14 mouse cellular contexts compared by ENCODE assay signal in the genomic region with DNA sequence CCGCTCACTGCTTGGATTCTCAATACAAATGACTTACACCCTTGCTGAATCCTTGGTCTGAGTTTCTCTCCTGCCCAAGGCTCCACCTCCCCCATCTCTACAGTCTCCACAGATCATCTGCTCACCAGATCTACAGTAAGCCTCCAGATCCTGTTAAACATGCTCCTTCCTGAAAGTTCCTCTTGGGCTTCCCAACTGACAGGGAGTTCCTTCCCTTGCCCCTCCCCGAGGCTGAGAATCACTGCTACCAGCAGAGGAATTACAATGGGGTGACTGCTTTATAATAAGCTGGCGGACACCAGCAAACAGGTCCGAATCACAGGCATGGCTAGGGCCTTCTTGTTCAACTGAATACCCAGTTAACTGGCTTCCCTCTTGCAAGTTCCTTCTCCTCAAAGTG. TPM values are rescaled to one million over a fixed set of nuclear protein-coding genes. Genes with fewer than 3 reads are reported as not detected.
DNase-seq lines count a peak whose midpoint lies in the region; ATAC-seq and TF ChIP-seq lines count a peak whose summit lies in the region.
"Had no signal": no experiment of that assay in that cellular context is flagged by ENCODE, and none has a peak within 500 bp of the region (broad histone marks: within the 10 kb centered on the region; RNA-seq: fewer than 3 reads in every experiment).

No protein-coding gene starts in this region.

- no peak overlapping the region for H3K9ac ChIP-seq in embryonic facial prominence, embryonic 15.5 days
- H3K9ac ChIP-seq in lung, embryonic 16.5 days (ENCODE audit: low read length): no peak overlapping the region
- no peak overlapping the region for H3K9ac ChIP-seq in liver, embryonic 11.5 days (ENCODE audit: low read depth, low read length)
- no peak overlapping the region for H3K9ac ChIP-seq in forebrain, embryonic 11.5 days (ENCODE audit: low read length)
- H3K9ac ChIP-seq: embryonic facial prominence, embryonic 12.5 days; limb, embryonic 12.5 days; midbrain, embryonic 15.5 days had no signal

- TF ChIP-seq CTCF in lung, adult 2 months (IDR thresholded peaks at IDR 0.05; ENCODE audit: insufficient read depth, low read length): no peak

- ATAC-seq in embryonic facial prominence, embryonic 15.5 days (ENCODE audit: insufficient number of reproducible peaks, low FRiP score, low TSS enrichment, low read depth): no peak
- ATAC-seq in lung, embryonic 16.5 days (ENCODE audit: low read depth): peak; percentile 54; the same call in 1 of the 2 replicates
- no peak for ATAC-seq in liver, embryonic 11.5 days (replicated peaks; ENCODE audit: low FRiP score)
- ATAC-seq in forebrain, embryonic 11.5 days (replicated peaks; ENCODE audit: low FRiP score): no peak
- ATAC-seq: activated CD4-positive, CD25-positive, alpha-beta regulatory T cell, adult 4 months; forebrain, embryonic 16.5 days; midbrain, embryonic 15.5 days had no signal

- no peak for DNase-seq in embryonic facial prominence, embryonic 10.5 days (ENCODE audit: low spot score)
- DNase-seq in lung, adult 2 months: no peak
- no peak for DNase-seq in liver, embryonic 11.5 days (ENCODE audit: low spot score)
- no peak for DNase-seq in forebrain, embryonic 11.5 days (ENCODE audit: low spot score)
- no peak for DNase-seq in frontal cortex, adult 2 months (ENCODE audit: extremely low spot score in 1 of 2, low spot score in 1 of 2)
- DNase-seq in right cerebral cortex, postnatal 14 days: no peak

- no peak overlapping the region for H3K4me3 ChIP-seq in embryonic facial prominence, embryonic 15.5 days (replicated peaks)
- no peak overlapping the region for H3K4me3 ChIP-seq in embryonic facial prominence, embryonic 10.5 days
- H3K4me3 ChIP-seq in lung, embryonic 16.5 days (ENCODE audit: low read length): no peak overlapping the region
- H3K4me3 ChIP-seq in lung, adult 2 months (replicated peaks; ENCODE audit: extremely low read depth, low read depth, low read length): no peak overlapping the region
- no peak overlapping the region for H3K4me3 ChIP-seq in liver, embryonic 11.5 days (ENCODE audit: low read depth, low read length)
- H3K4me3 ChIP-seq in forebrain, embryonic 11.5 days (ENCODE audit: low read depth, low read length): no peak overlapping the region
- H3K4me3 ChIP-seq: embryonic facial prominence, embryonic 12.5 days; limb, embryonic 12.5 days; midbrain, embryonic 15.5 days had no signal

- H3K27me3 ChIP-seq in embryonic facial prominence, embryonic 15.5 days: no peaks in the 10 kb centered on the region
- H3K27me3 ChIP-seq in embryonic facial prominence, embryonic 10.5 days (replicated peaks; ENCODE audit: low read depth, poor library complexity, severe bottlenecking): no peaks in the 10 kb centered on the region
- no peaks in the 10 kb centered on the region for H3K27me3 ChIP-seq in lung, embryonic 16.5 days (ENCODE audit: control insufficient read depth, insufficient read depth, low read depth, low read length)
- no peaks in the 10 kb centered on the region for H3K27me3 ChIP-seq in liver, embryonic 11.5 days (replicated peaks; ENCODE audit: control insufficient read depth, insufficient read depth, low read length)
- no peaks in the 10 kb centered on the region for H3K27me3 ChIP-seq in forebrain, embryonic 11.5 days (ENCODE audit: control insufficient read depth, insufficient read depth, low read length)
- H3K27me3 ChIP-seq: embryonic facial prominence, embryonic 12.5 days; limb, embryonic 12.5 days; midbrain, embryonic 15.5 days had no signal

- H3K9me3 ChIP-seq in embryonic facial prominence, embryonic 15.5 days (replicated peaks): no peaks in the 10 kb centered on the region
- no peaks in the 10 kb centered on the region for H3K9me3 ChIP-seq in embryonic facial prominence, embryonic 10.5 days
- H3K9me3 ChIP-seq in lung, embryonic 16.5 days (ENCODE audit: control insufficient read depth, low read length): no peaks in the 10 kb centered on the region
- no peaks in the 10 kb centered on the region for H3K9me3 ChIP-seq in liver, embryonic 11.5 days (ENCODE audit: control insufficient read depth, low read length)
- H3K9me3 ChIP-seq in forebrain, embryonic 11.5 days (ENCODE audit: control insufficient read depth, low read length): no peaks in the 10 kb centered on the region
- H3K9me3 ChIP-seq: embryonic facial prominence, embryonic 12.5 days; G1E; limb, embryonic 12.5 days; midbrain, embryonic 15.5 days had no signal

- H3K36me3 ChIP-seq in embryonic facial prominence, embryonic 15.5 days: no peaks in the 10 kb centered on the region
- H3K36me3 ChIP-seq in embryonic facial prominence, embryonic 10.5 days (replicated peaks): no peaks in the 10 kb centered on the region
- no peaks in the 10 kb centered on the region for H3K36me3 ChIP-seq in lung, embryonic 16.5 days (ENCODE audit: control insufficient read depth, insufficient read depth, low read length)
- no peaks in the 10 kb centered on the region for H3K36me3 ChIP-seq in liver, embryonic 11.5 days (ENCODE audit: control insufficient read depth, insufficient read depth, low read length)
- no peaks in the 10 kb centered on the region for H3K36me3 ChIP-seq in forebrain, embryonic 11.5 days (ENCODE audit: control insufficient read depth, insufficient read depth, low read length)
- H3K36me3 ChIP-seq: embryonic facial prominence, embryonic 12.5 days; G1E; limb, embryonic 12.5 days; midbrain, embryonic 15.5 days had no signal

- TF ChIP-seq POLR2A in lung, adult 2 months (IDR thresholded peaks at IDR 0.05; ENCODE audit: borderline replicate concordance, extremely low read depth, low read depth, low read length): no peak

- peaks cover 17% of the 10 kb centered on the region for H3K4me1 ChIP-seq in embryonic facial prominence, embryonic 15.5 days
- H3K4me1 ChIP-seq in embryonic facial prominence, embryonic 10.5 days: peaks cover 16% of the 10 kb centered on the region
- peaks cover 8% of the 10 kb centered on the region for H3K4me1 ChIP-seq in lung, embryonic 16.5 days (replicated peaks; ENCODE audit: control insufficient read depth, insufficient read depth, low read length)
- peaks cover 7% of the 10 kb centered on the region for H3K4me1 ChIP-seq in lung, adult 2 months (ENCODE audit: control insufficient read depth, insufficient read depth, low read length)
- H3K4me1 ChIP-seq in liver, embryonic 11.5 days (replicated peaks; ENCODE audit: control insufficient read depth, insufficient read depth, low read length): peaks cover 7% of the 10 kb centered on the region; the same call in 1 of the 2 replicates
- peaks cover 8% of the 10 kb centered on the region for H3K4me1 ChIP-seq in forebrain, embryonic 11.5 days (replicated peaks; ENCODE audit: control insufficient read depth, insufficient read depth, low read length)

- no peak overlapping the region for H3K4me2 ChIP-seq in embryonic facial prominence, embryonic 15.5 days (replicated peaks)
- no peak overlapping the region for H3K4me2 ChIP-seq in lung, embryonic 16.5 days (ENCODE audit: low read depth, low read length)
- H3K4me2 ChIP-seq in liver, embryonic 11.5 days: no peak overlapping the region
- no peak overlapping the region for H3K4me2 ChIP-seq in forebrain, embryonic 11.5 days (ENCODE audit: low read depth, low read length, severe bottlenecking)
- H3K4me2 ChIP-seq: embryonic facial prominence, embryonic 12.5 days; limb, embryonic 12.5 days; midbrain, embryonic 15.5 days had no signal

- 66% methylated on average over 4 of the region's 4 CpGs for WGBS in embryonic facial prominence, embryonic 15.5 days
- 75% methylated on average over 4 of the region's 4 CpGs for WGBS in embryonic facial prominence, embryonic 10.5 days
- WGBS in lung, embryonic 16.5 days: 55% methylated on average over 4 of the region's 4 CpGs
- WGBS in lung, adult 2 months: 51% methylated on average over 4 of the region's 4 CpGs
- 67% methylated on average over 4 of the region's 4 CpGs for WGBS in liver, embryonic 11.5 days
- 73% methylated on average over 4 of the region's 4 CpGs for WGBS in forebrain, embryonic 11.5 days

- H3K27ac ChIP-seq in embryonic facial prominence, embryonic 15.5 days (replicated peaks): 0 out of 2 replicates have a peak overlapping the region, but pooled peaks have one; percentile 22
- H3K27ac ChIP-seq in embryonic facial prominence, embryonic 10.5 days (replicated peaks): no peak overlapping the region
- peak overlapping the region; percentile 81 for H3K27ac ChIP-seq in lung, embryonic 16.5 days (ENCODE audit: low read length)
- peak overlapping the region; percentile 49; the same call in 1 of the 2 replicates for H3K27ac ChIP-seq in liver, embryonic 11.5 days (ENCODE audit: low read depth, low read length)
- H3K27ac ChIP-seq in forebrain, embryonic 11.5 days (ENCODE audit: low read depth, low read length): no peak overlapping the region
- H3K27ac ChIP-seq: embryonic facial prominence, embryonic 12.5 days; limb, embryonic 12.5 days; midbrain, embryonic 15.5 days had no signal

RNA-seq across cellular contexts. Expression of a gene that starts 46.6 kb away (rescaled TPM):
- 4.5 and 5.3 TPM in 2 replicates for polyA plus RNA-seq in embryonic facial prominence, embryonic 15.5 days (2015; fragmentation: Nextera tagmentation; extraction: Ambion mirVana)
- 4.1 and 4.8 TPM in 2 replicates for polyA plus RNA-seq in embryonic facial prominence, embryonic 10.5 days (2016; fragmentation: Nextera tagmentation; extraction: Ambion mirVana)
- polyA plus RNA-seq in lung, embryonic 16.5 days (2015; fragmentation: Nextera tagmentation; extraction: Ambion mirVana): 0.67 and 0.79 TPM in 2 replicates
- 1.2 and 1.5 TPM in 2 replicates for polyA plus RNA-seq in lung, adult 2 months (2012; rRNA removed)
- polyA plus RNA-seq in liver, embryonic 11.5 days (2014; fragmentation: Nextera tagmentation; extraction: Ambion mirVana): 0.68 and 0.77 TPM in 2 replicates
- 15.7 and 18.4 TPM in 2 replicates for polyA plus RNA-seq in forebrain, embryonic 11.5 days (2014; fragmentation: Nextera tagmentation; extraction: Ambion mirVana)
- polyA plus RNA-seq in frontal cortex, adult 2 months (2012; rRNA removed): 242 and 258 TPM in 2 replicates

Comparison
In these comparisons a context has a peak if more than half of its experiments do, and no peak if none do; other contexts are left out.
1. H3K27ac ChIP-seq: peak in embryonic facial prominence, embryonic 15.5 days (single experiment), lung, embryonic 16.5 days (single experiment) and liver, embryonic 11.5 days (single experiment); none in embryonic facial prominence, embryonic 10.5 days (single experiment) and forebrain, embryonic 11.5 days (single experiment).
2. RNA of a gene that starts 46.6 kb away (polyA plus RNA-seq): 242 to 258 TPM in frontal cortex, adult 2 months; 15.7 to 18.4 TPM in forebrain, embryonic 11.5 days, 4.1 to 4.8 TPM in embryonic facial prominence, embryonic 10.5 days, 4.5 to 5.3 TPM in embryonic facial prominence, embryonic 15.5 days, 1.2 to 1.5 TPM in lung, adult 2 months, 0.68 to 0.77 TPM in liver, embryonic 11.5 days and 0.67 to 0.79 TPM in lung, embryonic 16.5 days; every median in the first group is over 10 times any median in the second.